ENCODE assay signal across 8 mouse cellular contexts in genomic region chr11:31672170-31672563, GRCm38 (mm10). TPM values are rescaled to one million over a fixed set of nuclear protein-coding genes. Genes with fewer than 3 reads are reported as not detected.
DNase-seq lines count a peak whose midpoint lies in the region; ATAC-seq and TF ChIP-seq lines count a peak whose summit lies in the region.

No protein-coding gene starts in this region.

- H3K9ac ChIP-seq in limb, embryonic 15.5 days, result peak overlapping the region; percentile 97
- peak overlapping the region; percentile 97 for H3K9ac ChIP-seq in stomach, postnatal 0 days (ENCODE audit: low read length)

- WGBS in limb, embryonic 15.5 days, result 12% methylated on average over 9 of the region's 9 CpGs
- WGBS in stomach, postnatal 0 days, result 8% methylated on average over 9 of the region's 9 CpGs

- peaks cover 2% of the 10 kb centered on the region; the same call in 1 of the 2 replicates for H3K4me1 ChIP-seq in testis, adult 2 months (ENCODE audit: control insufficient read depth, insufficient read depth, low read length)
- peaks cover 13% of the 10 kb centered on the region for H3K4me1 ChIP-seq in limb, embryonic 15.5 days
- H3K4me1 ChIP-seq in stomach, postnatal 0 days (replicated peaks; ENCODE audit: control insufficient read depth, insufficient read depth), result no peaks in the 10 kb centered on the region

- H3K27ac ChIP-seq in testis, adult 2 months (ENCODE audit: control insufficient read depth, insufficient read depth, low read depth, low read length), result peak overlapping the region; percentile 25; the same call in 1 of the 2 replicates
- H3K27ac ChIP-seq in limb, embryonic 15.5 days, result no peak overlapping the region
- no peak overlapping the region for H3K27ac ChIP-seq in stomach, postnatal 0 days (replicated peaks)

- H3K36me3 ChIP-seq in testis, adult 2 months (ENCODE audit: control insufficient read depth, insufficient read depth, low read length), result peaks cover 1% of the 10 kb centered on the region; the same call in 1 of the 2 replicates
- peaks cover 23% of the 10 kb centered on the region for H3K36me3 ChIP-seq in limb, embryonic 15.5 days
- peaks cover 6% of the 10 kb centered on the region for H3K36me3 ChIP-seq in stomach, postnatal 0 days (ENCODE audit: control insufficient read depth, insufficient read depth, low read length)

- intact Hi-C loops in left cerebral cortex, postnatal 10 days (cut with DNase I), result loop anchor here (10.0 kb wide), 1 partner anchor 493 kb away; no protein-coding TSS in a partner anchor

- no peak for TF ChIP-seq CTCF in testis, adult 2 months (IDR thresholded peaks at IDR 0.05; ENCODE audit: control insufficient read depth, insufficient read depth, insufficient replicate concordance, low read depth, low read length)
- TF ChIP-seq CTCF in stomach, postnatal 0 days (IDR thresholded peaks at IDR 0.05; ENCODE audit: low read depth), result no peak

- TF ChIP-seq POLR2A in testis, adult 2 months (IDR thresholded peaks at IDR 0.05; ENCODE audit: control insufficient read depth, low read depth, low read length), result no peak

- TF ChIP-seq EP300 in stomach, postnatal 0 days (optimal IDR thresholded peaks at IDR 0.05), result no peak

- H3K9me3 ChIP-seq in limb, embryonic 15.5 days, result no peaks in the 10 kb centered on the region
- H3K9me3 ChIP-seq in stomach, postnatal 0 days (ENCODE audit: control insufficient read depth, low read length), result no peaks in the 10 kb centered on the region

- H3K4me3 ChIP-seq in testis, adult 2 months (ENCODE audit: control insufficient read depth, low read depth, low read length), result peak overlapping the region; percentile 94
- peak overlapping the region; percentile 97 for H3K4me3 ChIP-seq in limb, embryonic 15.5 days
- peak overlapping the region; percentile 94 for H3K4me3 ChIP-seq in stomach, postnatal 0 days (ENCODE audit: low read depth, low read length)

- H3K4me2 ChIP-seq in limb, embryonic 15.5 days, result peak overlapping the region; percentile 65
- peak overlapping the region; percentile 65 for H3K4me2 ChIP-seq in stomach, postnatal 0 days (replicated peaks; ENCODE audit: low read depth)

- no peak for ATAC-seq in limb, embryonic 15.5 days (ENCODE audit: insufficient number of reproducible peaks, low FRiP score, low TSS enrichment, low read depth)
- no peak for ATAC-seq in stomach, postnatal 0 days (ENCODE audit: low FRiP score, low TSS enrichment)

- H3K27me3 ChIP-seq in testis, adult 2 months (ENCODE audit: control insufficient read depth, insufficient read depth, low read length), result no peaks in the 10 kb centered on the region
- no peaks in the 10 kb centered on the region for H3K27me3 ChIP-seq in limb, embryonic 15.5 days
- no peaks in the 10 kb centered on the region for H3K27me3 ChIP-seq in stomach, postnatal 0 days (ENCODE audit: control insufficient read depth, insufficient read depth, low read length)

- peak; percentile 26 for DNase-seq in embryo, embryonic 10 days (ENCODE audit: low spot score)
- no peak for DNase-seq in embryo, embryonic 10.5 days (ENCODE audit: low spot score)
- DNase-seq in testis, postnatal 10 days (ENCODE audit: low spot score), result no peak
- no peak for DNase-seq in stomach, postnatal 0 days (ENCODE audit: low spot score)
- DNase-seq in left cerebral cortex, postnatal 10 days (ENCODE audit: extremely low spot score in 1 of 2, low spot score in 2 of 2), result no peak
- DNase-seq in gastrocnemius, adult 8-10 months (ENCODE audit: low spot score in 2 of 2), result no peak

RNA-seq across cellular contexts. Expression of gene Bod1, which starts 0.5 kb away (rescaled TPM):
- 81.8 and 89.7 TPM in 2 replicates for polyA plus RNA-seq in testis, adult 2 months (2012; rRNA removed)
- polyA plus RNA-seq in limb, embryonic 15.5 days (2015; fragmentation: Nextera tagmentation; extraction: Ambion mirVana), result 79.8 and 98.6 TPM in 2 replicates
- 62.1 and 65.2 TPM in 2 replicates for polyA plus RNA-seq in stomach, postnatal 0 days (2015; fragmentation: Nextera tagmentation; extraction: Ambion mirVana)
- total RNA-seq in left cerebral cortex, postnatal 10 days (2021), result 10 to 100 TPM; 91.6 to 92.2 TPM
- 100 to 1,000 TPM; 162 to 214 (median 179) TPM for total RNA-seq in gastrocnemius, adult 8-10 months (2022)
